Mouse (Mus musculus) midbrain, embryonic 10.5 days (tissue): ENCODE measurements around the gene Trim9. TPM values are rescaled to one million over a fixed set of nuclear protein-coding genes. Genes with fewer than 3 reads are reported as not detected.

ENCODE experiments used
- DNase-seq: peaks from one replicate; pipeline ENCODE4 v3.0.0-alpha.2; 2017; ENCODE audit warnings: low spot score
- H3K27ac ChIP-seq: fragments of 300-500 bp; sonication (generic); replicated peaks from 2 replicates; pipeline ENCODE4 v1.5.1; 2016; ENCODE audit warnings: mild to moderate bottlenecking
- H3K27me3 ChIP-seq: fragments of 300-500 bp; sonication (generic); 2 replicates; pipeline ENCODE4 v1.6.1; 2016; ENCODE audit warnings: low read depth, mild to moderate bottlenecking; ENCODE audit not compliant: poor library complexity, severe bottlenecking
- H3K36me3 ChIP-seq: fragments of 300-500 bp; sonication (generic); 2 replicates; pipeline ENCODE4 v1.6.1; 2016; ENCODE audit warnings: mild to moderate bottlenecking, moderate library complexity
- H3K4me1 ChIP-seq: fragments of 300-500 bp; sonication (generic); 2 replicates; pipeline ENCODE4 v1.6.1; 2016
- H3K4me3 ChIP-seq: fragments of 300-500 bp; sonication (generic); 2 replicates; pipeline ENCODE4 v1.5.1; 2016; ENCODE audit warnings: mild to moderate bottlenecking, moderate library complexity
- H3K9me3 ChIP-seq: fragments of 300-500 bp; sonication (generic); replicated peaks from 2 replicates; pipeline ENCODE4 v1.6.1; 2016; ENCODE audit warnings: mild to moderate bottlenecking
- WGBS: fragments of 180-500 bp; shearing (Covaris S2); methylation state at CpG from one replicate; pipeline ENCODE4 v1.1.7; 2016; 5-methylcytosine and 5-hydroxymethylcytosine counted together
- polyA plus RNA-seq: library from polyadenylated mRNA; unstranded; fragments of >200 nt; fragmentation: Nextera tagmentation; extraction: Ambion mirVana; gene quantifications from 2 replicates; pipeline ENCODE4 v1.2.1, GENCODE M21; 2016

The Trim9 gene
- polyA plus RNA-seq, 1 experiment from 2014 or later = 22.5 TPM

GRCm38 (mm10) chr12:70239741-70240140 lies 107.7 kb downstream of the Trim9 start:
- no peak for DNase-seq
- H3K9me3 ChIP-seq = no peaks in the 10 kb centered on the region
- H3K36me3 ChIP-seq = no peaks in the 10 kb centered on the region
- 87% methylated on average over 5 of the region's 5 CpGs for WGBS
- H3K27ac ChIP-seq = no peak overlapping the region
- H3K4me1 ChIP-seq = peaks cover 8% of the 10 kb centered on the region
- H3K4me3 ChIP-seq = no peak overlapping the region
- H3K27me3 ChIP-seq = no peaks in the 10 kb centered on the region

- peaks cover 5% of the 10 kb centered on the region for H3K27me3 ChIP-seq
- no peak overlapping the region for H3K27ac ChIP-seq
- peaks cover 13% of the 10 kb centered on the region for H3K4me1 ChIP-seq
- H3K4me3 ChIP-seq = no peak overlapping the region
- no peak for DNase-seq
- H3K9me3 ChIP-seq = no peaks in the 10 kb centered on the region
- 86% methylated on average over 8 of the region's 8 CpGs for WGBS
- H3K36me3 ChIP-seq = no peaks in the 10 kb centered on the region
Measured at GRCm38 (mm10) chr12:70238604-70239003, 108.8 kb downstream of the Trim9 start.

GRCm38 (mm10) chr12:70234938-70235484 lies 112.4 kb downstream of the Trim9 start:
- peak; percentile 77 for DNase-seq
- Histone ChIP-seq H3K27me3 (peaks cover 12% of the 10 kb centered on the region), H3K36me3 (no peaks in the 10 kb centered on the region), H3K27ac (peak overlapping the region; percentile 83), H3K9me3 (no peaks in the 10 kb centered on the region), H3K4me3 (peak overlapping the region; percentile 46), H3K4me1 (peaks cover 28% of the 10 kb centered on the region)
- 11% methylated on average over 13 of the region's 13 CpGs for WGBS

- Histone ChIP-seq H3K4me3 (no peak overlapping the region), H3K27me3 (peaks cover 18% of the 10 kb centered on the region), H3K36me3 (no peaks in the 10 kb centered on the region), H3K9me3 (no peaks in the 10 kb centered on the region), H3K4me1 (peaks cover 28% of the 10 kb centered on the region), H3K27ac (peak overlapping the region; percentile 59; the same call in 1 of the 2 replicates)
- 33% methylated on average over 6 of the region's 6 CpGs for WGBS
- DNase-seq = peak; percentile 73
Measured at GRCm38 (mm10) chr12:70234411-70234810, 113.0 kb downstream of the Trim9 start.

GRCm38 (mm10) chr12:70233637-70234315 lies 113.6 kb downstream of the Trim9 start:
- Histone ChIP-seq H3K4me1 (peaks cover 28% of the 10 kb centered on the region), H3K27ac (peak overlapping the region; percentile 59; the same call in 1 of the 2 replicates), H3K36me3 (no peaks in the 10 kb centered on the region), H3K27me3 (peaks cover 24% of the 10 kb centered on the region), H3K4me3 (no peak overlapping the region), H3K9me3 (no peaks in the 10 kb centered on the region)
- 90% methylated on average over 6 of the region's 6 CpGs for WGBS
- DNase-seq = no peak

- Histone ChIP-seq H3K27ac (no peak overlapping the region), H3K4me3 (no peak overlapping the region), H3K9me3 (no peaks in the 10 kb centered on the region), H3K36me3 (no peaks in the 10 kb centered on the region), H3K27me3 (peaks cover 41% of the 10 kb centered on the region), H3K4me1 (peaks cover 38% of the 10 kb centered on the region)
- DNase-seq = peak; percentile 33
- 53% methylated on average over 5 of the region's 5 CpGs for WGBS
Measured at GRCm38 (mm10) chr12:70232020-70232544, 115.3 kb downstream of the Trim9 start.

- Histone ChIP-seq H3K4me3 (no peak within 1 kb of the TSS), H3K9me3 (no peaks in the 10 kb centered on the region), H3K36me3 (no peaks in the 10 kb centered on the region), H3K4me1 (peaks cover 45% of the 10 kb centered on the region), H3K27me3 (peaks cover 49% of the 10 kb centered on the region), H3K27ac (no peak within 1 kb of the TSS)
- WGBS = 85% methylated on average over 2 of the region's 2 CpGs
- no peak for DNase-seq
Measured at GRCm38 (mm10) chr12:70231294-70231693, 116.1 kb downstream of the Trim9 start, which contains the start of gene Pygl. Gene Pygl, minus strand, starts transcription at chr12:70231488.

- Histone ChIP-seq H3K36me3 (no peaks in the 10 kb centered on the region), H3K27me3 (peaks cover 55% of the 10 kb centered on the region), H3K9me3 (no peaks in the 10 kb centered on the region), H3K4me1 (peaks cover 40% of the 10 kb centered on the region), H3K27ac (peak overlapping the region; percentile 81; the same call in 1 of the 2 replicates), H3K4me3 (peak overlapping the region; percentile 62)
- WGBS = 62% methylated on average over 11 of the region's 11 CpGs
- DNase-seq = no peak
Measured at GRCm38 (mm10) chr12:70228155-70228554, 119.3 kb downstream of the Trim9 start.

- Histone ChIP-seq H3K4me1 (peaks cover 42% of the 10 kb centered on the region), H3K27ac (peak overlapping the region; percentile 81), H3K4me3 (peak overlapping the region; percentile 62), H3K9me3 (no peaks in the 10 kb centered on the region), H3K36me3 (no peaks in the 10 kb centered on the region), H3K27me3 (peaks cover 55% of the 10 kb centered on the region)
- peak; percentile 67 for DNase-seq
- under 1% methylated on average over 52 of the region's 52 CpGs for WGBS
Measured at GRCm38 (mm10) chr12:70227121-70227932, 120.1 kb downstream of the Trim9 start.

GRCm38 (mm10) chr12:70226655-70227054 lies 120.8 kb downstream of the Trim9 start:
- Histone ChIP-seq H3K27ac (peak overlapping the region; percentile 81; the same call in 1 of the 2 replicates), H3K4me1 (peaks cover 35% of the 10 kb centered on the region), H3K36me3 (no peaks in the 10 kb centered on the region), H3K9me3 (no peaks in the 10 kb centered on the region), H3K4me3 (peak overlapping the region; percentile 62), H3K27me3 (peaks cover 55% of the 10 kb centered on the region)
- WGBS = 24% methylated on average over 5 of the region's 5 CpGs
- DNase-seq = no peak

- H3K9me3 ChIP-seq = no peaks in the 10 kb centered on the region
- no peaks in the 10 kb centered on the region for H3K36me3 ChIP-seq
- H3K27ac ChIP-seq = no peak overlapping the region
- H3K4me1 ChIP-seq = peaks cover 28% of the 10 kb centered on the region
- WGBS = 78% methylated on average over 4 of the region's 4 CpGs
- H3K4me3 ChIP-seq = no peak overlapping the region
- no peak for DNase-seq
- peaks cover 35% of the 10 kb centered on the region for H3K27me3 ChIP-seq
Measured at GRCm38 (mm10) chr12:70223331-70223730, 124.1 kb downstream of the Trim9 start.

GRCm38 (mm10) chr12:70221425-70221824 lies 126.0 kb downstream of the Trim9 start:
- H3K27me3 ChIP-seq = peaks cover 16% of the 10 kb centered on the region
- H3K9me3 ChIP-seq = no peaks in the 10 kb centered on the region
- peaks cover 13% of the 10 kb centered on the region for H3K4me1 ChIP-seq
- H3K36me3 ChIP-seq = no peaks in the 10 kb centered on the region
- WGBS = 87% methylated on average over 5 of the region's 5 CpGs
- no peak overlapping the region for H3K4me3 ChIP-seq
- no peak overlapping the region for H3K27ac ChIP-seq
- no peak for DNase-seq
